Mouse (Mus musculus) cerebellum, adult 2 months (tissue): ENCODE data around the gene Akap5. TPM values are rescaled to one million over a fixed set of nuclear protein-coding genes. Genes with fewer than 3 reads are reported as not detected.

Experiments used
- DNase-seq, 2 experiments: peaks; one replicate each; pipeline ENCODE4 v3.0.0; 2021
- H3K27ac ChIP-seq: fragments of 200-500 bp; 2 replicates; pipeline ENCODE4 v1.5.1; 2012; ENCODE audit warnings: low read length, control low read depth, inconsistent platforms; ENCODE audit not compliant: insufficient read depth
- H3K27me3 ChIP-seq: fragments of 200-500 bp; 2 replicates; pipeline ENCODE4 v1.6.1; 2012; ENCODE audit warnings: inconsistent platforms, mild to moderate bottlenecking, low read length, moderate library complexity; ENCODE audit not compliant: control insufficient read depth, insufficient read depth
- H3K4me1 ChIP-seq: fragments of 200-500 bp; 2 replicates; pipeline ENCODE4 v1.6.1; 2011; ENCODE audit warnings: low read length; ENCODE audit not compliant: control insufficient read depth, insufficient read depth
- H3K4me3 ChIP-seq: fragments of 200-500 bp; replicated peaks from 2 replicates; pipeline ENCODE3; 2011; ENCODE audit warnings: mild to moderate bottlenecking, low read depth, low read length, control low read depth; ENCODE audit not compliant: insufficient read depth
- CTCF ChIP-seq: fragments of 200-500 bp; IDR thresholded peaks from 2 replicates; pipeline ENCODE4 v1.5.1; 2011; ENCODE audit warnings: low read depth, mild to moderate bottlenecking, control low read depth, low read length, moderate library complexity, borderline replicate concordance; ENCODE audit not compliant: insufficient read depth
- POLR2A ChIP-seq: fragments of 200-500 bp; IDR thresholded peaks from 2 replicates; pipeline ENCODE4 v1.6.1; 2011; ENCODE audit warnings: low read length, control low read depth, borderline replicate concordance; ENCODE audit not compliant: insufficient read depth
- WGBS: fragments of 180-500 bp; shearing (Covaris S2); methylation state at CpG from one replicate; pipeline ENCODE4 v1.1.7; 2018; 5-methylcytosine and 5-hydroxymethylcytosine counted together
- polyA plus RNA-seq: library from polyadenylated mRNA; depleted of rRNA; stranded (reverse); fragments of >200 nt; gene quantifications from 2 replicates; pipeline ENCODE4 v1.2.3, GENCODE M21; 2012

Gene Akap5
- polyA plus RNA-seq, 1 experiment = 4.4 TPM

- no peak overlapping the region for H3K27ac ChIP-seq
- no peak for DNase-seq
- H3K4me3 ChIP-seq = no peak overlapping the region
- no peaks in the 10 kb centered on the region for H3K4me1 ChIP-seq
- H3K27me3 ChIP-seq = no peaks in the 10 kb centered on the region
- TF ChIP-seq CTCF (no peak), POLR2A (no peak)
- WGBS = 85% methylated on average over 9 of the region's 9 CpGs
Measured at GRCm38 (mm10) chr12:76318282-76319212, 6.1 kb upstream of the Akap5 start.

- Histone ChIP-seq H3K4me3 (no peak overlapping the region), H3K27me3 (no peaks in the 10 kb centered on the region), H3K27ac (no peak overlapping the region), H3K4me1 (no peaks in the 10 kb centered on the region)
- TF ChIP-seq CTCF (no peak), POLR2A (no peak)
- WGBS = 89% methylated on average over 23 of the region's 23 CpGs
- no peak for DNase-seq
Measured at GRCm38 (mm10) chr12:76326437-76327220, 1.9 kb downstream of the Akap5 start.

- H3K4me1 ChIP-seq = no peaks in the 10 kb centered on the region
- no peak overlapping the region for H3K27ac ChIP-seq
- no peak for TF ChIP-seq CTCF
- TF ChIP-seq POLR2A = no peak
- H3K4me3 ChIP-seq = no peak overlapping the region
- no peaks in the 10 kb centered on the region for H3K27me3 ChIP-seq
- 56% methylated on average over 6 of the region's 6 CpGs for WGBS
- DNase-seq = no peak
Measured at GRCm38 (mm10) chr12:76328567-76329354, 4.1 kb downstream of the Akap5 start.

GRCm38 (mm10) chr12:76333688-76334087, 9.0 kb downstream of the Akap5 start:
- Histone ChIP-seq H3K27ac (no peak overlapping the region), H3K27me3 (no peaks in the 10 kb centered on the region), H3K4me1 (no peaks in the 10 kb centered on the region), H3K4me3 (no peak overlapping the region)
- no peak for DNase-seq
- whole genome bisulfite sequencing = 93% methylated on average over 5 of the region's 5 CpGs
- TF ChIP-seq CTCF = no peak
- TF ChIP-seq POLR2A = no peak

- no peak overlapping the region for H3K4me3 ChIP-seq
- DNase-seq = no peak
- WGBS = 84% methylated on average over 5 of the region's 5 CpGs
- H3K4me1 ChIP-seq = no peaks in the 10 kb centered on the region
- H3K27ac ChIP-seq = no peak overlapping the region
- no peaks in the 10 kb centered on the region for H3K27me3 ChIP-seq
- TF ChIP-seq CTCF (no peak), POLR2A (no peak)
Measured at GRCm38 (mm10) chr12:76335641-76336040, 10.9 kb downstream of the Akap5 start.

GRCm38 (mm10) chr12:76336111-76336965, 11.6 kb downstream of the Akap5 start:
- no peak overlapping the region for H3K4me3 ChIP-seq
- TF ChIP-seq CTCF (no peak), POLR2A (no peak)
- no peak overlapping the region for H3K27ac ChIP-seq
- no peak for DNase-seq
- 85% methylated on average over 17 of the region's 17 CpGs for WGBS
- no peaks in the 10 kb centered on the region for H3K27me3 ChIP-seq
- no peaks in the 10 kb centered on the region for H3K4me1 ChIP-seq
